Mouse (Mus musculus): Measurements from ENCODE around the gene Map7d1. TPM values are rescaled to one million over a fixed set of nuclear protein-coding genes. Genes with fewer than 3 reads are reported as not detected.
A peak's percentile ranks its signal among the peaks of the same experiment; 100 is the strongest.

Map7d1 gene
- polyA plus RNA-seq, 1 experiment from 2014 or later = 105 TPM

GRCm38 (mm10) chr4:126287302-126287995, 31.3 kb upstream of the Map7d1 start:
- Histone ChIP-seq H3K36me3 (replicated peaks) (no peaks in the 10 kb centered on the region), H3K4me1 (peaks cover 20% of the 10 kb centered on the region), H3K4me3 (replicated peaks) (peak overlapping the region; percentile 41; the same call in 1 of the 2 replicates), H3K9ac (no peak overlapping the region), H3K27me3 (peaks cover 78% of the 10 kb centered on the region), H3K4me2 (no peak overlapping the region), H3K9me3 (peaks cover 9% of the 10 kb centered on the region; the same call in 1 of the 2 replicates), H3K27ac (0 out of 2 replicates have a peak overlapping the region, but pooled peaks have one; percentile 9)
- no peak for ATAC-seq (ENCODE audit: low FRiP score)
- 40% methylated on average over 11 of the region's 11 CpGs for WGBS

GRCm38 (mm10) chr4:126286492-126286891, 30.3 kb upstream of the Map7d1 start, which contains the start of gene Col8a2:
TSS of gene Col8a2 (plus strand) at chr4:126286793.
- H3K27ac ChIP-seq = 0 out of 2 replicates have a peak within 1 kb of the TSS, but pooled peaks have one; percentile 19
- H3K36me3 ChIP-seq (replicated peaks) = no peaks in the 10 kb centered on the region
- H3K4me2 ChIP-seq = peak within 1 kb of the TSS; percentile 52
- 2% methylated on average over 42 of the region's 42 CpGs for WGBS
- H3K4me1 ChIP-seq = peaks cover 20% of the 10 kb centered on the region
- peak within 1 kb of the TSS; percentile 41 for H3K4me3 ChIP-seq (replicated peaks)
- H3K27me3 ChIP-seq = peaks cover 74% of the 10 kb centered on the region
- peaks cover 9% of the 10 kb centered on the region; the same call in 1 of the 2 replicates for H3K9me3 ChIP-seq
- ATAC-seq (ENCODE audit: low FRiP score) = no peak
- peak within 1 kb of the TSS; percentile 44 for H3K9ac ChIP-seq

DNA sequence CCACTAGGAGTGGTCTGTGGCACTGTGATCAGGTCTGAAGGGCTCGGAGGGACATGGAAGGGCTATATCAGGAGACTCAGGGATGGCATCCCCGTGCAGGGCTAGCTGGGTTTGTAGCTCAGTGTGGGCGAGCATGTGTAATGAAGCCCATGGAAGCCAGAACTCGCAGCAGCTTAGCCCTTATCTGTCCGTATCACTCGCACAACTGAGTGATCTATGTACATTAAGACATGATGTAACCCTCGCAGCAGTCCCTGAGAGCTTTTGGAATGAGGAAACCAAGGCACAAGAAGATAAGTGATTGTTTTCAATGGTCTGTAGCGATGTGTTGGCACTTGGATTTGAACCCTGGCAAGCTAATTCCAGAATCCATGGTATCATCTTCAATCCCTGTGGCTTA, 27.4 kb upstream of the Map7d1 start:
- Histone ChIP-seq H3K4me3 (replicated peaks) (no peak overlapping the region), H3K36me3 (replicated peaks) (no peaks in the 10 kb centered on the region), H3K4me1 (peaks cover 15% of the 10 kb centered on the region), H3K27ac (no peak overlapping the region), H3K9ac (no peak overlapping the region), H3K27me3 (peaks cover 48% of the 10 kb centered on the region), H3K9me3 (peaks cover 9% of the 10 kb centered on the region; the same call in 1 of the 2 replicates), H3K4me2 (no peak overlapping the region)
- WGBS = 91% methylated on average over 8 of the region's 8 CpGs
- no peak for ATAC-seq (ENCODE audit: low FRiP score)

DNA sequence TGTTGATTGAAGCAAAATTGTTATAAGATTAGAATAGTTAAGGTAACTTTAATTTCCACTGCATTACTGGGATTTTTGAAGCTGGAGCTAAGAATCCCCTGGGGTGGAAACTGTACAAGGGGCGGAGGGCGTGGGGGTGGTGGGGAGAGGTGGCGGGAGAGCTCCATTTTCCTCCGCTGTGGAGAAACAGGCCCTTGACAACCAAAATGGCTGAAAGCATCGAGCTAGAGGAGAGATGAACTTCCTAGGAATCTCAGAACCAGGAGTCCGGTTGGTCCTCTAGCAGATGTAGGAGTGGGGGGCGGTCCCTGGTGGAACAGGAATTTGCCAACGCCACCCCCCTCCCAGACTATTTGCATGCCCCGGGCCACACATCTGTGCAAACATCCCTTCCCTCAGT, 25.6 kb upstream of the Map7d1 start:
- H3K9me3 ChIP-seq = peaks cover 7% of the 10 kb centered on the region; the same call in 1 of the 2 replicates
- H3K4me3 ChIP-seq (replicated peaks) = no peak overlapping the region
- H3K4me1 ChIP-seq = peaks cover 9% of the 10 kb centered on the region
- H3K27ac ChIP-seq = no peak overlapping the region
- no peak for ATAC-seq (ENCODE audit: low FRiP score)
- peaks cover 29% of the 10 kb centered on the region for H3K27me3 ChIP-seq
- whole genome bisulfite sequencing = 71% methylated on average over 9 of the region's 9 CpGs
- no peaks in the 10 kb centered on the region for H3K36me3 ChIP-seq (replicated peaks)
- no peak overlapping the region for H3K9ac ChIP-seq
- H3K4me2 ChIP-seq = no peak overlapping the region

DNA sequence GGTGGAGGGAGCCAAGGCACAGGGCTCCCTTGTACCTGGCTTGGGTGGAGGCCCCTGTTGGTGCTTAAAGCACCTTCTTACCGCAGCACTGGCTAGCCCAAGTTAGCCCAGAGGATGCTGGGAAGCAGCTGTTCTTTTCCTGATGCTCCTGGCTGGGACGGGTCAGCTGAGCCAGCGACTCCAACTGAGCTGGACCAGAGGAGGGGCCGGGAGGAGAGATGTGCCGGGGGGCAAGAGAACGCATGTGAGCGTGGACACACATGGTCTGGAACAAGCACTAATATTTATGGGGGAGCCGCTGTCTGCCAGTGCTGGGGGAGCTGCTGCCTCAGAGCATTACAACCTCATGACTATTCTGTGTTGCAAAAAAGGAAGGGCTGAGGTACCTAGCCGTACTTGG, 22.8 kb upstream of the Map7d1 start:
- Histone ChIP-seq H3K9ac (no peak overlapping the region), H3K4me2 (no peak overlapping the region), H3K4me1 (peaks cover 4% of the 10 kb centered on the region), H3K9me3 (no peaks in the 10 kb centered on the region), H3K36me3 (replicated peaks) (peaks cover 19% of the 10 kb centered on the region), H3K4me3 (replicated peaks) (no peak overlapping the region), H3K27ac (peak overlapping the region; percentile 42; the same call in 1 of the 2 replicates), H3K27me3 (peaks cover 9% of the 10 kb centered on the region)
- ATAC-seq (ENCODE audit: low FRiP score) = no peak
- 63% methylated on average over 9 of the region's 9 CpGs for WGBS

DNA sequence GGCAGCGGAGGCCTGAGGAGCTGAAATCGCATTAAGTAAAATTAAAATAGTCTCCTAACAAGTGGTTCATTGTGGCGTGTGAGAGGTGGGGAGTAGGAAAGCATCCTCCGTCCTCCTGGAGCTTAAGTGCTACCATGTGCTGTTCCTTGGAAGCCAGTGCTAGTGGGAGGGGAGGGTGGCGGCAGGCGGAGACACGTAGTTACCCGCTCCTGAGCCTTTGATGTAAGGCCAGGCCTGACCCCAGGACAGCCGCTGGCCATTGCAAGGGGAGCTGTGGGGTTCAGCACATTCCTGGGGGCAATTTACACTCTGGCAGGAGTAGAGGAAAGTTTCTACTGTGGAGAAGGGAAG, 22.4 kb upstream of the Map7d1 start:
- Histone ChIP-seq H3K27ac (peak overlapping the region; percentile 42), H3K9ac (no peak overlapping the region), H3K27me3 (peaks cover 5% of the 10 kb centered on the region; the same call in 1 of the 2 replicates), H3K4me3 (replicated peaks) (no peak overlapping the region), H3K9me3 (no peaks in the 10 kb centered on the region), H3K4me1 (peaks cover 4% of the 10 kb centered on the region), H3K4me2 (peak overlapping the region; percentile 19; the same call in 1 of the 2 replicates), H3K36me3 (replicated peaks) (peaks cover 24% of the 10 kb centered on the region)
- WGBS = 29% methylated on average over 9 of the region's 9 CpGs
- no peak for ATAC-seq (ENCODE audit: low FRiP score)

- peak overlapping the region; percentile 19; the same call in 1 of the 2 replicates for H3K4me2 ChIP-seq
- H3K4me3 ChIP-seq (replicated peaks) = no peak overlapping the region
- 6% methylated on average over 13 of the region's 13 CpGs for WGBS
- no peaks in the 10 kb centered on the region; the same call in 1 of the 2 replicates for H3K27me3 ChIP-seq
- no peak overlapping the region for H3K9ac ChIP-seq
- peaks cover 4% of the 10 kb centered on the region for H3K4me1 ChIP-seq
- H3K27ac ChIP-seq = peak overlapping the region; percentile 42; the same call in 1 of the 2 replicates
- no peak for ATAC-seq (ENCODE audit: low FRiP score)
- peaks cover 29% of the 10 kb centered on the region for H3K36me3 ChIP-seq (replicated peaks)
- no peaks in the 10 kb centered on the region for H3K9me3 ChIP-seq
These were observed 21.9 kb upstream of the Map7d1 start for GRCm38 (mm10) chr4:126277906-126278564.

DNA sequence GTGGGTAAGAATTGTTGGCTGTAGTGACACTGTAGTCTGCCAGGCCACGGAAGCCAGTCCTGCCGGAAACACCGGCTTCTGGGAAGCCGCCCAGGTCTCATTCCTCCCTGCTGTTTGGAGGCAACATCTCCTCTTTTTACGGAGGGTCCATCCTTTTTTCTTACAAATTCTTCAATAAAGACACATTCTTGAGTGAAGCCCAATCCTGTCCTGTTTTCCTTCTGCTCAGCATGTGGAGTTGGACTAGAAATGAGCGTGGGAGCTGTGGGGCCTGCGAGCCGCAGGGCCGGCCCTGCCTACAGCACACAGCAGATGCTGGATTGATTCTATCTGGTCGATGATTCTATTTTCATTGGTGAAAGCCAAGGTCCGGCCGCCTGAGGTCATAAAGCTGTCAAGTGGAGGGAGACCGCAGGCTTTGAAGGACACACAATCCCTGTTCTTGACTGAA, 19.6 kb upstream of the Map7d1 start:
- Histone ChIP-seq H3K4me1 (peaks cover 4% of the 10 kb centered on the region), H3K27me3 (no peaks in the 10 kb centered on the region; the same call in 1 of the 2 replicates), H3K9me3 (no peaks in the 10 kb centered on the region), H3K4me3 (replicated peaks) (no peak overlapping the region), H3K9ac (no peak overlapping the region), H3K36me3 (replicated peaks) (peaks cover 35% of the 10 kb centered on the region), H3K27ac (no peak overlapping the region), H3K4me2 (no peak overlapping the region)
- 90% methylated on average over 13 of the region's 13 CpGs for WGBS
- no peak for ATAC-seq (ENCODE audit: low FRiP score)

- Histone ChIP-seq H3K27me3 (no peaks in the 10 kb centered on the region; the same call in 1 of the 2 replicates), H3K4me2 (no peak overlapping the region), H3K4me1 (peaks cover 4% of the 10 kb centered on the region), H3K27ac (no peak overlapping the region), H3K9me3 (no peaks in the 10 kb centered on the region), H3K36me3 (replicated peaks) (peaks cover 39% of the 10 kb centered on the region), H3K4me3 (replicated peaks) (no peak overlapping the region), H3K9ac (no peak overlapping the region)
- ATAC-seq (ENCODE audit: low FRiP score) = no peak
- WGBS = 94% methylated on average over 4 of the region's 4 CpGs
These were observed 18.9 kb upstream of the Map7d1 start for GRCm38 (mm10) chr4:126275081-126275480.

DNA sequence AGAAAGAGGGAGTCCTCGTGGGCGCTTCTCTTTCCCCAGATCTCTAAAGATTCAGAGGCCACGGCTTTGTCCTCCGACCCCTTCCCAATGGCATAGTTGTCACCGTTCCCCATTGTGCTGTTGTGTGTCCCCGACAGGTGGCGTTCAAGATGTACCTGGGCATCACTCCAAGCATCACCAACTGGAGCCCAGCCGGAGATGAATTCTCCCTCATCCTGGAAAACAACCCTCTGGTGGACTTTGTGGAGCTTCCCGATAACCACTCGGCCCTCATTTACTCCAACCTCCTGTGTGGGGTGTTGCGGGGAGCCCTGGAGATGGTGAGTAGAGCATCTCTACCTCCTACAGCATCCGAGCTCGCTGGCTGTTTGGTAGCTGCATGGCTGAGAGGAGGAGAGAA, 17.6 kb upstream of the Map7d1 start:
- no peaks in the 10 kb centered on the region for H3K9me3 ChIP-seq
- peaks cover 4% of the 10 kb centered on the region for H3K4me1 ChIP-seq
- H3K27me3 ChIP-seq = no peaks in the 10 kb centered on the region; the same call in 1 of the 2 replicates
- H3K27ac ChIP-seq = no peak overlapping the region
- no peak overlapping the region for H3K9ac ChIP-seq
- WGBS = 70% methylated on average over 13 of the region's 13 CpGs
- H3K4me2 ChIP-seq = no peak overlapping the region
- H3K4me3 ChIP-seq (replicated peaks) = no peak overlapping the region
- H3K36me3 ChIP-seq (replicated peaks) = peaks cover 39% of the 10 kb centered on the region
- ATAC-seq (ENCODE audit: low FRiP score) = no peak

DNA sequence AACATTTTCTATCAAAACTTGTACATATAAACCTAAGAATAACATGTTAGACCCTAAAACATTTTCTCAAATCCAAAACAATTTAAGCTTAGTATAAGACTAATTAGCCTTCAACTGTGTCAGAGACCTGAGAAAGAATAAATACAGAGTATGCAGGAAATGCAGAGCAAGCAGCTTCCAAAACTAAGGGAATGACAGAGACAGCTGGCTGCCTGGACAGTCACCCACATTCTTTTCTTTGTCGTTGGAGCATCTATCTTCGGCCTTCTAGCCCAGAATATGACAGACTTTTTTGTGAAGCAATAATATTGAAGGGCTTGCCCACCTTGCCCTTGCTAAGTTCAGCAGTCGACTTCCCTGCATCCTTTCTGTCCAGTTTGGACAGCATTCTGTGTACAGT, 13.1 kb upstream of the Map7d1 start:
- Histone ChIP-seq H3K27ac (no peak overlapping the region), H3K27me3 (no peaks in the 10 kb centered on the region), H3K4me2 (no peak overlapping the region), H3K4me1 (no peaks in the 10 kb centered on the region), H3K9me3 (no peaks in the 10 kb centered on the region), H3K4me3 (replicated peaks) (no peak overlapping the region), H3K36me3 (replicated peaks) (peaks cover 22% of the 10 kb centered on the region), H3K9ac (no peak overlapping the region)
- ATAC-seq (ENCODE audit: low FRiP score) = no peak
- WGBS = 88% methylated on average over 3 of the region's 3 CpGs

GRCm38 (mm10) chr4:126262119-126262807, 6.1 kb upstream of the Map7d1 start, which contains the start of gene Trappc3:
TSS of gene Trappc3 (plus strand) at chr4:126262325.
- under 1% methylated on average over 46 of the region's 46 CpGs for WGBS
- peak within 1 kb of the TSS; percentile 74 for H3K4me3 ChIP-seq (replicated peaks)
- peak within 1 kb of the TSS; percentile 79 for H3K9ac ChIP-seq
- H3K27me3 ChIP-seq = 0 out of 2 replicates have a peak, but pooled peaks cover 6% of the 10 kb centered on the region
- peak within 1 kb of the TSS; percentile 25; the same call in 1 of the 2 replicates for H3K27ac ChIP-seq
- no peaks in the 10 kb centered on the region for H3K9me3 ChIP-seq
- ATAC-seq (ENCODE audit: low FRiP score) = peak; percentile 96
- H3K4me1 ChIP-seq = peaks cover 52% of the 10 kb centered on the region
- peak within 1 kb of the TSS; percentile 73 for H3K4me2 ChIP-seq
- H3K36me3 ChIP-seq (replicated peaks) = no peaks in the 10 kb centered on the region

Measured in forebrain, embryonic 12.5 days (tissue).